Mouse (Mus musculus) bone marrow macrophage, adult 2 months (primary cell): Measurements from ENCODE around the gene Gm49394.

Source experiments
- CTCF ChIP-seq: IDR thresholded peaks from 2 replicates; pipeline ENCODE4 v1.5.1; 2012; ENCODE audit warnings: low read depth, mild to moderate bottlenecking, low read length, moderate library complexity
- POLR2A ChIP-seq: IDR thresholded peaks from 2 replicates; pipeline ENCODE4 v1.6.1; 2012; ENCODE audit warnings: mild to moderate bottlenecking, low read depth, low read length, borderline replicate concordance

- no peak for TF ChIP-seq CTCF
- TF ChIP-seq POLR2A: no peak
Observed at GRCm38 (mm10) chr7:142665364-142665763, 4.4 kb downstream of the Gm49394 start.
